Mouse (Mus musculus) stomach, postnatal 0 days (tissue): ENCODE measurements at regions not wholly inside any gene's neighbourhood (a gene's known extent, or its start where the extent isn't known, plus 50 kb on each side); places are given as distances from the start of the nearest gene placed in this dataset.

ENCODE experiments used
- CTCF ChIP-seq: IDR thresholded peaks from 2 replicates; pipeline ENCODE4 v1.5.1; 2016; ENCODE audit warnings: antibody characterized with exemption, low read depth, mild to moderate bottlenecking, moderate library complexity
- EP300 ChIP-seq: optimal IDR thresholded peaks from 2 replicates; pipeline ENCODE3; 2016; ENCODE audit warnings: antibody characterized with exemption

DNA sequence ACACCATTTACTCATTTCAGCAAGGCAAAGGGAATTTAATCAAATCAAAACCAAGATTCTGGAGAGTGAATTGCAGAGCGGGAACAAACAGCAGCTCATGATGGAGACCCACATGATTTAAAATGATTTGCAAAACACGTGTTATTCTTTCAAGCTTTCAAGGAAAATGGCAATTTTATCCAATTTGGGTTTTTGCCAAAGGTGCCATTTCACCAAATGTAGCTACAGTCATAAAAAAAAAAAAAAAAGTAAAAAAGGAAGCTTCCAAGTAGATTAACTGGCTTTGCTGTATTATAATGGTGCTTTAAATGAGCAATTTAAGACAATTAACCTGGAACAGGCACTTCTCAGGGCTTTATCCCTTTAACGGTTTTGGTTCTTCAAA lies 1052.7 kb downstream of the 5730522E02Rik start:
- no peak for TF ChIP-seq CTCF
- no peak for TF ChIP-seq EP300
